In the genomic region with DNA sequence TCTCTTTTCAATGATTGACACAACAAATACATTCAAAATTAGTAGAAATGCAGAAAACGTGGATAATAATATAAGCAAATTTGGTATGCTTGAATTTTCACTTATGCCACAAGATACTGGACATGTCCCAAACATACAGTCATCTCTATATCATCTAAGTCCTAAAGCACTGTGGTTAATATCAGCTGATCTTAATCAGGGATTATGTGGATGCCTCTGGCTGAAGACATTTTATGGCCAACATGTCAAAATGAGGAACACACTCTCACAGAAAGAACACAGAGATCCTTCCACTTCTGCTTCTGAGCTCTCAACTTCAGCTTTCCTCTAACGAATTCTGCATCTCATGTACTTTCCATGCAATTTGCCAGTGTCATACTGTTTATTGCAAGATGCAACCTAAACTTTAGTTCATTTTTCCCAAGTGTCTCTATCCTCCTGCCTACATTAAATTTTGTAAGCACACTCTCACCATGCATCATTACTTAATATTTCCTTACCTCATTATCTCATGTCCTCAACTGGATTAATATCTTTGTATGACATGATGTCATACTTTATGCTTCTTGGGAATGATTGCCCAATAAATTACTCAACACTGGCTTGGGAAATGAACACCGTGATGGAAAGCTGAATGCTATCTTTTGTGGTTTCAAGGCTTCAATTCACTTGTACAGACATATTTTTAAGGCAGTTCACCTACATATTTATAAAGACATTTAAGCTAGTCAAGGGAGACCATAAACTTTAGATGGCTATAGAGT, we compare ENCODE assay signal across 29 mouse cellular contexts. TPM values are rescaled to one million over a fixed set of nuclear protein-coding genes. Genes with fewer than 3 reads are reported as not detected.
DNase-seq lines count a peak whose midpoint lies in the region; ATAC-seq and TF ChIP-seq lines count a peak whose summit lies in the region.
"Had no signal": no experiment of that assay in that cellular context is flagged by ENCODE, and none has a peak within 500 bp of the region (broad histone marks: within the 10 kb centered on the region; RNA-seq: fewer than 3 reads in every experiment).

No protein-coding gene starts in this region.

- DNase-seq in liver, adult 2 months (ENCODE audit: extremely low read depth, low read depth, low spot score): peak; percentile 15
- no peak for DNase-seq in liver, embryonic 11.5 days (ENCODE audit: low spot score)
- DNase-seq in fat pad, adult 2 months (ENCODE audit: extremely low read depth, low read depth, low spot score): peak; percentile 77
- no peak for DNase-seq in forebrain, embryonic 10.5 days (ENCODE audit: extremely low spot score, low spot score)
- DNase-seq in kidney, postnatal 36 days: no peak
- DNase-seq: adrenal gland, adult 2 months; adrenal gland, postnatal 10 days; adrenal gland, postnatal 25 days; B cell, adult 2 months; cerebellum, adult 11 months; cerebellum, adult 18-20 months; cerebellum, adult 8-10 months; cerebellum, adult 9-11 months; cerebellum, postnatal 14 days; cerebellum, postnatal 36 days; embryo, embryonic 11 days had no signal

- H3K27me3 ChIP-seq in liver, adult 2 months (ENCODE audit: control insufficient read depth, insufficient read depth, low read length): no peaks in the 10 kb centered on the region
- H3K27me3 ChIP-seq in liver, embryonic 11.5 days (replicated peaks; ENCODE audit: control insufficient read depth, insufficient read depth, low read length): no peaks in the 10 kb centered on the region
- no peaks in the 10 kb centered on the region for H3K27me3 ChIP-seq in C2C12 (ENCODE audit: control insufficient read depth, insufficient read depth, insufficient read length)
- H3K27me3 ChIP-seq in forebrain, embryonic 10.5 days (ENCODE audit: poor library complexity, severe bottlenecking): no peaks in the 10 kb centered on the region
- H3K27me3 ChIP-seq: embryonic facial prominence, embryonic 12.5 days; forebrain, embryonic 12.5 days had no signal

- no peak overlapping the region for H3ac ChIP-seq in C2C12 (ENCODE audit: control insufficient read depth, insufficient read length, low read depth)

- no peaks in the 10 kb centered on the region for H3K79me2 ChIP-seq in liver, adult 2 months (ENCODE audit: control insufficient read depth, insufficient read depth, low read length)
- no peaks in the 10 kb centered on the region for H3K79me2 ChIP-seq in C2C12 (ENCODE audit: control insufficient read depth, insufficient read depth)

- no peaks in the 10 kb centered on the region for H3K9me3 ChIP-seq in liver, embryonic 11.5 days (ENCODE audit: control insufficient read depth, low read length)
- H3K9me3 ChIP-seq in forebrain, embryonic 10.5 days: no peaks in the 10 kb centered on the region
- H3K9me3 ChIP-seq: embryonic facial prominence, embryonic 12.5 days; forebrain, embryonic 12.5 days had no signal

- H3K79me3 ChIP-seq in C2C12 (ENCODE audit: low read depth): no peaks in the 10 kb centered on the region

- ATAC-seq in liver, embryonic 11.5 days (replicated peaks; ENCODE audit: low FRiP score): no peak
- ATAC-seq: forebrain, embryonic 14.5 days; forebrain, embryonic 16.5 days had no signal

- H3K27ac ChIP-seq in liver, adult 2 months (replicated peaks; ENCODE audit: insufficient read depth, low read depth, low read length): no peak overlapping the region
- H3K27ac ChIP-seq in liver, embryonic 11.5 days (ENCODE audit: low read depth, low read length): no peak overlapping the region
- H3K27ac ChIP-seq in forebrain, embryonic 10.5 days: no peak overlapping the region
- H3K27ac ChIP-seq: embryonic facial prominence, embryonic 12.5 days; forebrain, embryonic 12.5 days had no signal

- TF ChIP-seq POLR2A in liver, adult 2 months (IDR thresholded peaks at IDR 0.05; ENCODE audit: extremely low read depth, insufficient read depth, low read length): no peak

- no peak overlapping the region for H3K4me3 ChIP-seq in liver, adult 2 months (ENCODE audit: insufficient read depth, low read depth, low read length)
- H3K4me3 ChIP-seq in liver, embryonic 11.5 days (ENCODE audit: low read depth, low read length): no peak overlapping the region
- no peak overlapping the region for H3K4me3 ChIP-seq in C2C12 (ENCODE audit: insufficient read depth, poor library complexity, severe bottlenecking)
- no peak overlapping the region for H3K4me3 ChIP-seq in forebrain, embryonic 10.5 days
- H3K4me3 ChIP-seq: embryonic facial prominence, embryonic 12.5 days; erythroblast, embryonic 14.5 days; forebrain, embryonic 12.5 days had no signal

- no peak overlapping the region for H3K4me2 ChIP-seq in liver, embryonic 11.5 days
- H3K4me2 ChIP-seq: embryonic facial prominence, embryonic 12.5 days; forebrain, embryonic 12.5 days had no signal

- no peaks in the 10 kb centered on the region for H3K36me3 ChIP-seq in liver, adult 2 months (ENCODE audit: control insufficient read depth, insufficient read depth, low read length)
- no peaks in the 10 kb centered on the region for H3K36me3 ChIP-seq in liver, embryonic 11.5 days (ENCODE audit: control insufficient read depth, insufficient read depth, low read length)
- no peaks in the 10 kb centered on the region for H3K36me3 ChIP-seq in C2C12 (ENCODE audit: control insufficient read depth, insufficient read depth)
- H3K36me3 ChIP-seq in forebrain, embryonic 10.5 days (replicated peaks): no peaks in the 10 kb centered on the region
- H3K36me3 ChIP-seq: embryonic facial prominence, embryonic 12.5 days; forebrain, embryonic 12.5 days had no signal

- no peak overlapping the region for H3K9ac ChIP-seq in liver, adult 2 months (ENCODE audit: low read depth, low read length)
- H3K9ac ChIP-seq in liver, embryonic 11.5 days (ENCODE audit: low read depth, low read length): no peak overlapping the region
- H3K9ac ChIP-seq: embryonic facial prominence, embryonic 12.5 days; forebrain, embryonic 12.5 days had no signal

- 52% methylated on average over 3 of the region's 3 CpGs for WGBS in liver, adult 2 months
- WGBS in liver, embryonic 11.5 days: 63% methylated on average over 3 of the region's 3 CpGs
- 85% methylated on average over 3 of the region's 3 CpGs for WGBS in forebrain, embryonic 10.5 days

- no peak for TF ChIP-seq CTCF in liver, adult 2 months (IDR thresholded peaks at IDR 0.05; ENCODE audit: low read depth, low read length)
- no peak for TF ChIP-seq CTCF in C2C12 (IDR thresholded peaks at IDR 0.05; ENCODE audit: control insufficient read depth, insufficient read depth, insufficient read length)

- no peaks in the 10 kb centered on the region for H3K4me1 ChIP-seq in liver, adult 2 months (ENCODE audit: control insufficient read depth, insufficient read depth, low read length)
- no peaks in the 10 kb centered on the region for H3K4me1 ChIP-seq in liver, embryonic 11.5 days (replicated peaks; ENCODE audit: control insufficient read depth, insufficient read depth, low read length)
- H3K4me1 ChIP-seq in forebrain, embryonic 10.5 days: no peaks in the 10 kb centered on the region
- H3K4me1 ChIP-seq: embryonic facial prominence, embryonic 12.5 days; forebrain, embryonic 12.5 days had no signal

TF ChIP-seq in C2C12, 6 proteins besides CTCF, POLR2A, EP300 and RAD21:
- TF ChIP-seq CEBPB (IDR thresholded peaks at IDR 0.05; ENCODE audit: low read depth) (peak; percentile 58), MYOG (IDR thresholded peaks at IDR 0.05; ENCODE audit: control insufficient read depth, extremely low read depth, insufficient read length) (no peak)

RNA-seq across cellular contexts. Expression of gene Cldn17, which starts 26.6 kb away (rescaled TPM):
- not detected in 2 replicates for total RNA-seq in liver, adult 2 months (2014; rRNA removed)
- polyA plus RNA-seq in liver, adult 2 months (2012; rRNA removed): not detected in 2 replicates
- polyA plus RNA-seq in liver, embryonic 11.5 days (2014; fragmentation: Nextera tagmentation; extraction: Ambion mirVana): not detected in 2 replicates
- not detected for polyA plus RNA-seq in C2C12 (2012; fragmentation: generic; extraction: Trizol)
- polyA plus RNA-seq in forebrain, embryonic 10.5 days (2016; fragmentation: Nextera tagmentation; extraction: Ambion mirVana): not detected in 2 replicates
- total RNA-seq: adrenal gland, adult 2 months; adrenal gland, postnatal 10 days; adrenal gland, postnatal 25 days; adrenal gland, postnatal 4 days; common myeloid progenitor, adult 5-6 weeks; ES-E14; MEL had no signal
- polyA plus RNA-seq: adrenal gland, adult 2 months; brain, embryonic 14.5 days; embryonic facial prominence, embryonic 12.5 days; embryonic facial prominence, embryonic 14.5 days; erythroblast, embryonic 14.5 days; forebrain, embryonic 12.5 days; forebrain, embryonic 14.5 days; forebrain, embryonic 16.5 days; frontal cortex, adult 2 months had no signal

Comparison
In these comparisons a context has a peak if more than half of its experiments do, and no peak if none do; other contexts are left out.
1. DNase-seq: peak in liver, adult 2 months (single experiment) and fat pad, adult 2 months (single experiment); none in liver, embryonic 11.5 days (single experiment), forebrain, embryonic 10.5 days (single experiment) and kidney, postnatal 36 days (0 of 2).